Mouse (Mus musculus) embryo, embryonic 10.5 days (tissue): ENCODE data around the gene Bend6.

ENCODE experiments used
- DNase-seq: peaks from one replicate; pipeline ENCODE4 v3.0.0-alpha.2; 2015; ENCODE audit warnings: low spot score

Gene Bend6

DNA sequence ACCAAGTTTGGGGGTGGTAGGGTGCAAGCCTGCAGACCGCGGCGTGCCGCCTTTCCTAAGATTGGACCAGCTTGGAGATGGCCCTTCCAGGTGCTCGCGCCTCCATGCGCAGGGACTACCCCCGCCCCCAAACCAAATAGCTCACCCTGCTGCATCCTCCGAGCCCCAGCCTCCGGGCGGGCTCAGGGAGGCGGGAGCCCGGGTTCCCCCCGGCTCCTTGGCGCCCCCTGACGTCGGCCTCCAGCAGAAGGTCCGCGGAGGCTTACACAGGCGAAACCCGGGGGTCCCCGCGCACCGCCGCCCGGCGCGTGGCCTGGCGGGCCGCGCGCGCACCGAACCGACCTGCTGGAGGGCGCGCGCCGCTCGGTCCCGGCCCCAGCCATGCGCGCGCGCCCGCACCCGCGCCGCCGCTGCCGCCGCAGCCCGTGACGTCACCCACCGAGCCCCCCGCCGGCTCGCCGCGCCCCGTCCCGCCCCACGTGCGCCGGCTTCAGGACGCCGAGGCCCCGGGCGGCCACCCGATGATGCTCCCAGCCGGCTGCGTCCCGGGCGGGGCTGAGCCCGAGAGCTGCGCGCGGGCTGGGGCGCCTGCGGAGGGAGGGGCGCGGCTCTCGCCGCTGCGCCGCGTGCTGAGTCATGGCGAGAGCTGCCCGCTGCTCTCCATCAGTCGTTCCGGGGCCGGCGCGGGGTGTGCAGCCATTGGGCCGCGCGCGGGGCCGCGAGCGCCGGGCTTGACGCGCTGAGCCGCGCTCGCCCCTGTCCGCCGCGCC lies at the start of gene Bend6:
Gene Bend6 (minus strand): TSS at position 396 of the 770 bp plus-strand sequence.
- peak; percentile 77 for DNase-seq

DNA sequence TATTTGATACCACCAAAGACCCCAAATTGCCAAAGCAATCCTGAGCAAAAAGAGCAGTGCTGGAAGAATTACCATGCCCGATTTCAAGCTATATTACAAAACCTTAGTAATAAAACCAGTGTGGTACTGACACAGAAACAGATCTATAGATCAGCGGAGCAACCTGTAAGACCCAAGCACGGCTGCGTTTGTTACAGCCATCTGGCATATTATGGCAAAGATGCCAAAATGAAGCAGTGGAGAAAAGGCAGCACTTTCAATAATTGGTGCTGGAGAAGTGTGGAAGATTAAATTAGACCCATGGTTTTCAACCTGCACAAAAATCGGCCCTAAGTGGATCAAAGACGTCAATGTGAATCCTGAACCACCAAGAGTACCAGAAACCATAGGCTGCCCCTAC lies 48.0 kb upstream of the Bend6 start:
- no peak for DNase-seq

DNA sequence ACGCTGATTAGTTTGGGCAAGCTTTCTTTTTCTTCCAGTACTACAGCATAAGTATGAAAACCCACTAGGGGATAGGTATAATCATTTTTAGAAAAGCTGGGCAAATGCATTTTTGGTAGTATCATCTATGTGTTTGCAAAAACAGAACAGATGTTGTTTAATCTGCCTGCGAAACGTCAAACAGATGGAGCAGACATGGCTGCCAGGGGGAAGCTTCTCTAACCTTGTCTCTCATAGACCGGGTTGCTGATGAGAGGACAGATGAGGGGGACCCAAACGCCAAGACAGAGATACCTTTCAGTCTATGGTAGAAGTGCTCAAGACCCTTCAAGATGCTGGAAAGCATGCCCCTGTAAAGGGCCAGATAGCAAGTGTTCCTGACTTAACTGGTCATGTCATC lies 40.9 kb upstream of the Bend6 start:
- no peak for DNase-seq

DNA sequence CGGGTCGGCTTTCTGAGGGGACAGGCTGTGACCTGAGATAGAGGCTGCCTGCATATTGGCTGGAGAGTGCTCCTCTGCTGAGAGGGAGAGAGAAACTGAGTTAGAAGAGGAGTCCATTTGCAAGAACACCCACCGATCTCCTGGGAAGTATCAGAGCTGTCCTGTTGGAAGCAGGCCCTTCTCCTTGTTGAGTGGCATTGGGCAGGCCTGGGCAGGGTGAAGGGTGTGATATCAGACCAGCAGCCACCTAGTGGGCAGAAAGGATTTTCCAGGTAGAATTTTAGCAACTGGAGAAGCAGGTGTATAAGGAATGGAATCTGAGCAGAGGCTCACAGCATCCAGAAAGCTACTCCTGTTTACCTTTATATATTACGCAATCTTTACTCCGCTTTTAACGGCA lies 40.2 kb upstream of the Bend6 start:
- DNase-seq, result no peak

DNA sequence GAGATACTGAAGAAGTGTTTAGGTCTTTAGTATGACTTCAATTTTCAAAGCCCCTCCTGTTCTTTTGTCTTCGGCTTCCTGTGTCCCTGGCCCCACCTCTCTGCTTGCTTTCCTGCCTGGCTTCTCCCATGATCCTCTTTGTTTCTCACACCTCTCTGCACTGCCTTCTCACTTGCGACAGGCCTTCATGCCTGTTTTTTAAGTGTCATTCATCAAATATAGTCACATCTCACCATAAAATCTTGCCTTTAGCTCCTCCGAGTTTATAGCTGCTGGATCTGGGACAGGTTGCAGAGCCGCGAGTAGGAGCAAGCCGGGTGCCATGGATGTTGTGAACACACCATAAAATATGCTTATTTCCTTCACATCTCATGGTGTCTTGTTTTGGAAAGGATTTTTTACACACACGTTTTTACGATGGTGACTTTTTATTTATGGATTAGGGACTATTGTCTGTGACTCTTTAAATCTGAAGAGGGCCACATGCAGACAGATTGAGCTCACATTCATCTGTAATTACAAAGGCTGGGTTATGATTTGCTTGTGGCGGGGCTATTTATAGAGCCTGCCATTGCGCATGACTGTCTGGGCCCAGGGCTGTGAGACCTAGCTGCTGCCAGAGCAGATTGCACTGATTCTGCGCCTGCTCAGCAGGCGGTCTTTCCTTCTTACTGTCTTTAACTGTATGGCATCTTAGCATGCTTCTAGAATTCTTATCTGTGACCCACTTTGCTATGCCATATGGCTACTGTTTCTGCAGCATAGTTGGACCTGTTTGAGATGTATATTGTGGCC lies 39.2 kb upstream of the Bend6 start:
- no peak for DNase-seq

DNA sequence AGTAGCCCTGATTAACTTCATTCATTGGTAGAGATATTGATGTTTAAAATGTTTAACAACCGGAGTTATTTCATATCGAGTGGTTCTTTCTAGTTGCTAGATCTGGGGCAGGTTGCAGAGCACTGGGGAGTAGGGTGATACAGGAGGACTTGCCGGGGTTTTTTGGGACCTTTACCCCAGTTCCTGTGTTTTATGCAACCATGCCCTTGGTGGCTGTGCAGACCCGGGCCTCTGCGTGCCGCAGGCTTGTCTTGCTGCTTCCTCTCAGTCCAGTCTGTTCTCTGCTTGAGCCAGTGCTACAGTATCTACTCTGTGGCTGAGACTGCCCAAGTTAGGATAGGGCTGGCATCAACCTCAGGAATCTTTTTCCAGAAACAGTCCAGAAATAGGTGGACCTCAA lies 38.1 kb upstream of the Bend6 start:
- DNase-seq, result no peak

DNA sequence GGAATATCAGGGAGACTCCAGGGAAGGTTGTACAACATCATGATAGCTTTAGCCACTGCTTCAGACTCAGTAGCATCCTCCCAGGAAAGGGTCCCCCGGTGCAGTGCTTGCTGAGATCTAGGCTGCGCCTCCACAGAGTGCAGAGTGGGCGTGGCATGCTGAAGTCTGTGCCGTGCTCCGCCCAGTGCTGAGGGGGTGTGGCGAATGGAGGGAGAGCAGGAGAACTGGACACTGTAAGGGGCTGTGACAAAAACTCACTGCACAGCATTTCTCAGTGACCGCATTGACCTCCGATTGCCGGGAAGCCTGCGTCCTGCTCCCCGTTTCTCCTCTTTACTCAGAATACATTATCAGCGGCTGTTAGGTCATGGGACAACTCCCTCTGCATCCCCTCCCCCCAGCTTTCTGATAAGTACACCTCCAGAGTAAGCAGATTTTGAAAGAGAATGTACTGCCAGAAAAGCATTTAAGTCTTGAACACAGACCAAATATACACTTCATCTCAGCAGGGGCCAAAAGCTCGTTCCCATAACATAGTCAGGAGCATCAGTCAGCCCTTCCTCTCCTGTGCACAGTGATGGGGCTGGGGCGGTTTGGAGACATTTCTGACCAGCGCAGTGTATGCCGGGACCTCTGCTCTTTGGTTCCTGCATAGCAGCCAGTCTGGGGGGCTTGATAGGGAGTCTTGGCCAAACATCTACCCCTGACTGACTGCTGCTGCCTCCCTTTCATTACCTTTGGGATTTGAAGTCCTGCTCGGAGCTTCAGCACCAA lies 37.5 kb upstream of the Bend6 start:
- DNase-seq, result peak; percentile 27

DNA sequence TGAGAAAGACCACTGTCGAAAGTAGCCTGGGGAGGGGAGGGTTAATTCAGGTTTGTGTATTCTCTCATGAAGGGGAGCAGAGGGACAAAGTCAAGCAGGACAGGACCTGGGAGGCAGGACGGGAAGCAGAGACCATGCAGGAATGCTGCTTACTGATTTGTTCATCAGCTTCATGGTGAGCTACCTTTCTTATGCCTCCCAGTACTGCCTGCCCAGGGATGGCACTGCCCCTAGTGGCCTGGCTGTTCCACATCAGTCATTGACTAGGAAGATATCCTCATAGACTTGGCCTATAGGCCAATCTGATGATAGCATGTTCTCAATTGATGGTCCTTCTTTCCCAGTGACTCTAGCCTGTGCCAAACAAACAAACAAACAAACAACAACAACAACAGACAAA lies 36.3 kb upstream of the Bend6 start:
- DNase-seq, result no peak

DNA sequence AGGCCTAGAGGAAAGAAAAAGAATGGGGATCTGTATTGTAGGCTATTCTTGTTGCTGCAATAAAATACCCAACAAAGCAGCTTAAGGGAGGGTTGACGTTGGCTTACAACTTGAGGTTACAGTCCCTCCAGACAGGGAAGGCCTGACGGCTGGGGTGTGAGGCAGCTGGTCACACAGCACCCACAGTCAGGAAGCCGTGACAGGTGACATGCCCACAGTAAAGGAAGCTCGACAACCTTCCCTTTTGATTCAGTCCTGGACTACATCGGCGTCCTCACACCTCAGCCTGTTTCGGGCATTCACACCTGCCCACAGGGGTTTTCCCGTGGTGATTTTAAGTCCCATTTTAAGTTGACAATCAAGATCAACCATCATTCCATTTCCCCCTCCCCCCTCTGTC lies 35.0 kb upstream of the Bend6 start:
- DNase-seq, result no peak

DNA sequence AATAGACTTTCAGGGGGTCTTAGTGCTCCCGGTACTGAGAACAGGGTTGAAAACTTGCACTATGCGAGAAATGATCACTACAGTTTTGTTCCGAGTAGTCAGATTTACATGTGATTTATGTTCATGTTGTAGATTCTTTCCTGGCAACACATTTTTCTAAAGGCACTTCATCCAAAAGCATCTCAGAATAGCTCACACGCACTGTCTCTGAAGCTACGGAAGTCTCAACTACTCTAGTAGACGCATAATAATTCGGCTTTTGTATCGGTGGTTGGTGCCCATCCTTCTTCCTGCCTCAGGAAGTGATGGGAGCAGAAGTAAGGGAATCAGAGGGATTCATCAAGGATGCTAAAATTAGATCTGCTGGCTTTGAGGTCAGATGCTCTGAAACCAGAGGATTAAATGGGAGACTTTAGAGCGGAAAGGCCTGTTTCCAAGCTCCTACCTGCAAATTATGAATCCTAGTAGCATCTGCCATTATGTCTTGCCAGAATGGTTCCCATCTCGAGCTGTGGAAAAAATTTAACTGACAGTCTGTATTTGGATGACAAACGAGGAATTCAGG lies 32.8 kb upstream of the Bend6 start:
- no peak for DNase-seq

DNA sequence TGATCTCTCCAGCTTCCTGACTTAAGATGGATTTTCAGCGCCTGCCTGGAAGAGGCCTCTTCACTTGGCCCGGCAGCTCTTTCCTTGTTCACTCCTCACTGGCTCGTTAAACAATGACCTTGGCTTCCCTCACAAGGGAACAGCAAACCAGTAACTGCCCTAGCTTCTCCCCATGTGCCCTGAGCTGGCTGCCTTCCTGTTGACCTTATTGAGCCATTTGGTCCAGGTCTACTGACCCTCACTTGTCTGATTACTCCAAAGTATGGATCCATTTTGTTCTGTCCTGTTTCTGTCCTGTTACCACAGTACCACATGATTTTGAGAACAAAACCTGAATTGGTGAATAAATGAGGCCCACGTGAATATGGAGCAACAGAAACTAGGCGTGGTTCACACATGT lies 32.2 kb upstream of the Bend6 start:
- DNase-seq, result no peak

DNA sequence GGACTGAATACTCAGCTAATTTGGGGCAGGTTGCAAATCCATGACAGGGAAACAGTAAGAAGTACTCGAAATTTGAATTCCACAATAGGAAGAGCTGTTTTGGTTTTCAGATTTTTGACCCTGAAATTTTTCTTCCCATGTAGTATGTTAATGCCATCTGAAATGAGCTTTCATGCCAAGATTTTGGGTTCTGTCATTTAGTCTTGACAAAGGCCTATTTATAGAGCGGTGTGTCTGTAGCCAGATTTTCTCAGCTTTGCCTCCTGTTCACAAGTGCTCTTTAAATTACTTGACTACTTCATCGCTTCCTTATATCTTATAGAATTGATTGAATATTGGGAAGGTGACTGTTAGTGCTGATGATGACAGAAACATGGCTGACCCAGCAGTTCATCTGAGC lies 28.3 kb upstream of the Bend6 start:
- DNase-seq, result no peak

DNA sequence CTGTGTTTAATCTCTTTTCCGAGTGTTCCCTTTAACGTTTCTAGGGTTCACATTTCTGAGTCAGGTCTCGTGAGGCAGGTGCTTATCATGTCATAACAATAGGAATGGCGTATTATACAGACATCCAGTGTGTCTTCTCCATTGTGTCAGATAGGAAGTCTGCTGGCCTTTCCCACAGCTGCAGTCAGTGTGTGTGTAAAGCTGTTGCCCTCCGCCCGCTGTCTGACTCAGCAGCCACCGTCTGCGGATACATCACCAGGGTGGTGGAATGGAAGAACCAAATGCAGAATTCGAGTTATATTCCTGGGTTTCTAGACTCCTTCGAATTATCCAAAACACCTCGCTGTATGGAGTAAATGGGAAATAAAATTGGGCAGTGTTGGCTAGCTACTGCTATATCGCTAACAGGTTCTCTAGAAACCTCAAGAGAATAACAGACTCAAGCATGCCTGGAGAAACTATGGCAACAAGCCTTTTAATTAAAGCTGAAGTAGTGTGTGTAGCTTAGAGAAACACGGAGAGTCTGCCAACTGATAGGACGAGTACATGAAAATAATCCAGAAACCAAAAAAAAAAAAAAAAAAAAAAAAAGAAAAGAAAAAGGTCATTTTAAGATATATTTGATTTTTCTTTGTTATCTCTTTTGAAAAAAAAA lies 25.4 kb upstream of the Bend6 start:
- DNase-seq, result no peak

DNA sequence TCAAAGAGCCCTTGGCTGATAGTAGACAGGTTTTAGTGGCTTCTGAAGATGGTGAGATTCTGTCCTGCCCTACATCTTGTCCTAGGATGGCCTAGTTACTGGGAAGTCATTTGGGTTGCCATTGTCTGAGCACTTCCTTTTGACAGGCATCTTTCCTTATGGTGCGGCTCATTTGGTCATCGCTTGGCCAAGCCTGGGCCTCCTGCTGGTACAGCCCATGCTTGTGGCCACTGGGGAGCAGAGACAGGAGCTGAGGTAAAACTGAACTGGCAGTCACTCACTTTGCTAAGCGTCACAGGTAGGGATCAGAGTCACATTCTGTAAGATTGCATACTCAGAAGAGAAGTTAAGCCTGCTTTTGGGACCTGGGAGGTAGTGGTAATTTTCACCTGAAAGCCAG lies 24.6 kb upstream of the Bend6 start:
- no peak for DNase-seq

DNA sequence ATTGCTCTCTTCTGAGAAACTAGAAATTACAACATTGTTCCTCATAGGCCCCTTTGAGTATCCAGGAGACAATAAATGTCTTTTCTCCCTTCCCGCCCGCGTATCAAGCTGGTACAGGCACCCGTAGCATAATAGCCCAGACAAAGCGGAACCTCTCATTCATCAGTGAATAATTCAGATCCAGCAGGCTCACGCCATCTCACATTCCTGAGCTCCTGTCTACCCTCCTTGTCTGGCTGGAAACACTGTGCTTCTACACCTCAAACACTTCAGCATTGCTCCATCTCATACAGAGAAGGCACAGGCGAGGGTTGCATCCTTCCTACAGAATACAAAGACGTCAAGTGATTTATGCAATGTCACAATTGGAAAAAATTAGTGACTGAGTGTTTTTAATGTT lies 24.2 kb upstream of the Bend6 start:
- peak; percentile 17 for DNase-seq

DNA sequence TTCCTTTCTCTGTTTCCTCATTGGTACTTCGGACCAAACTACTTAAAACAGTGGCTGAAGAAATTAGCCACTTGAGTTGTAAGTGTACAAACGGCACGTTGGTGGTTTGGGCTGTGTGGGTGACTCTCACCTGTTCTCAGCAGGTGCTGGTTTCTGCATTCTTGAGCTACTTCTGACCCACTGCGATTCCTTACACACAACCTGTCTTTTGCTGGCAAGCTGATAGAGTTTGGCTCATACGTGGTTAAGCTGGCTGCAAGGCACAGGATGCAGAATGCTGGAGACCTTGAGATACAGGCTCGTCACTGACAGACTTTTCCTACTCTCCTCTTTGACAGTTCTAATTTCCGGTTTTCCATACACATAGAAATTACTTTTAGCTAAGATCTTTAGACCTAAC lies 19.9 kb upstream of the Bend6 start:
- DNase-seq, result no peak

DNA sequence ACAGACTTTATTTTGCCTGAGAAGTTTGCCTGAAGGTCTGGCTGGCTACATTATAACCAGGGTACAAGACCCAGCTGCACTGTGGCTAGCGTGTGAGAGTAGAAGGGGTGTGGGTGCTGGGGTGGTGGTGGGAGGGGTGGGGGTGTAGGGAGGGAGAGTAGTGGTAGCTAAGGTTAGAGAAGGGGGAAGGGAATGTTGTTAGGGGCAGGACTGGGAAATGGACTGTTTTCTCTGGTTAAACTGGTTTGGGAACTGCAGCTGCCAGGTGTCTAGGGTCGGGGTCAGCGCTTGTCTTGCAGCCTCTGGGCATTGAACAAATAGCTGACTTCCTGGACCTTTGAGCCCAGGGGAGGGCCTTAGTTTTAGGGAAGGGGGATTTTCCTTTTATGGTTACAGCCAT lies 17.7 kb upstream of the Bend6 start:
- DNase-seq, result peak; percentile 38

DNA sequence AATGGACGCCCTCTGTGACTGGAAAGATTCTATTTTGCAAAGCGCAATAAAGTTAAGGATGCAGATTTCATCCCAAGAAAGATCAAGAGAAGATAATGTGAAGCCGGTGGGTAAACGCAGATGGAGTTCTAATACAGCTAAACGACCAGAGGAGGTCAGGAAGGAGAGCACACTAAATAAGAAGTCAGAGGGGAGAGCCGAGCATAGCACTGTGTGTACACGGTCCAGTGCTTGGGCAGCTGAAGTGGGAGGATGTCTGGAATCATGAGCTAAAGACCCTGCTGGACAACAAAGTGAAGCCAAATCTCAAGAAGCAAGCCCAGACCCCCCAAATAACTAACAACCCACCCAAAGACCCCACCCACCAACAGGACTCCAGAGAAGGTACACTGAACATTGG lies 15.4 kb upstream of the Bend6 start:
- DNase-seq, result no peak

DNA sequence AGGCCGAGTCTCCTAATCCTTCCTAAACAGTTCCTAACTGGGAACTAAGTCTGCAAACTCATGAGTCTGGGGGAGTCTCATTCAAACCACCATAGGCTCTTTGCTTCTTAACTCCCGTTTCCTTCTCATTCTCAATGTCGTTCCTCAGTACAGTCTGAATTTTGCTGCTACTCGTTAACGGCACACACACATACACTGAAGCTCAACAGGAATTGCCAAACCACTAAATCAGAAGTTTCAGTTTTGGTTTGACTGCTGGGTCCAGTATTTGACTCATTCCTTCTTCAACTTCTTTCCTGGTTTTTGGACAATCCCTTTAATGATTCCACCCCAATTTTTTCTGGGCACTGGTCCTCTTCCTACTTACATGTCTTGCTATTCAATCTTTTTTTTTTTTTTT lies 8.9 kb upstream of the Bend6 start:
- DNase-seq, result no peak

DNA sequence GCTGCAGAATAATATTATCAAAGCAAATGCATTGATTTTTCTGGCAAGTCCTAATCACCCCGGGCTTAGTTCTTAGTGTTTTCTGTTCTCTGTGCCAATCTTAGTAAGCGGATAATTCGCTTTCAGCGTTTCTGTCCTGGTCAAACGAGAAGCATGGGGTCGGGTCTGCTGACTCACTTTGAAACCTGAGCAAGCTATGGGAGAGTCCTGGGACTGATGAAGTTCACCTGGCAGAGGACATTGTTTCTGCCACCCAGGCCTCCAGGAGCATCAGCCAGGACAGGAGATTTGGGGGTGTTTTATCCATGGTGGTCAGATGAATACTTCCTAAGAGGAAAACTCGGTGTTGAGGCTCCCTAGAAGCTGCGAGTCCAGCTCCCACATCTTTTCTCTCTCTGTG lies 4.0 kb upstream of the Bend6 start:
- DNase-seq, result no peak

DNA sequence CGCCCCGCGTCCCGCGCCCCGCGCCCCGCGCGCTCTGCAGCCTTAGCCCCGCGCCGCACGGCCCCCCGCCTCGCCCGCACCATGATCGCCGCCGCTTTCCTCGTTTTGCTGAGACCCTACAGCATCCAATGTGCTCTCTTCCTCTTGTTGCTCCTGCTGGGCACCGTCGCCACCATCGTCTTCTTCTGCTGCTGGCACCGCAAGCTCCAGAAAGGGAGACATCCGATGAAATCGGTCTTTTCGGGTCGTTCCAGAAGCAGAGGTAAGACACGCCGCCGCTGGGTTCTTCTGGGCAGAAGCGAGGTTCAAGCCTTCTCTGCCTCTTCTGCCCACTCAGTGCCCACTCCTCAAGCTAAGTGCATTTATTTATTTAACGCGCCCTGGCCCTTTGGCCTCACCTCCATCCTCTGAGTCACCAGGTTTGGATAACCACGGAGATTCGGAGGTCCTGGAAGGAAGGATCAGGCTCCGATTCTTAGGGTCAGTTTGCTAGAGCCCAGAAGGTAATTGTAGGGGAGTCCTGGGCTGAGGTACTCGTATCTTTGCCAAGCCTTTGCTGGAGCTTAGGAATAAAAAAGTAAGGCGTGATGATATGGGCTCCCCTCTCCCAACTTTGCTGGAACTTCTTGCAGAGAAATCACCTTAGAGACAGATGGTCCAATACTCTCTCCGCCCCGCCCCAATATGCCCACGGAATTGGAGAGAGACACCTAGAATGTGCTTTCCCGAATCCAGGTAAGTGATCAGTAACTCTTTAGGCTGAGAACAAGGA lies 761 bp upstream of the Bend6 start, which contains the start of gene Dst:
Gene Dst (plus strand): TSS at position 35 of the 772 bp plus-strand sequence.
- peak; percentile 24 for DNase-seq
